Mouse (Mus musculus): ENCODE data around the gene Ugt1a9.

- no peak for TF ChIP-seq CTCF (IDR thresholded peaks at IDR 0.05; ENCODE audit: borderline replicate concordance, extremely low read depth, insufficient read depth, insufficient read length)
- no peak for TF ChIP-seq POLR2A (IDR thresholded peaks at IDR 0.05; ENCODE audit: borderline replicate concordance, extremely low read depth, insufficient read depth, insufficient read length, poor library complexity, severe bottlenecking)
These were observed 156.9 kb downstream of the Ugt1a9 start for GRCm38 (mm10) chr1:88227482-88227881.

Data from brain, embryonic 14.5 days (tissue).